Mouse (Mus musculus): ENCODE results near the gene Brca2.

GRCm38 (mm10) chr5:150485198-150485597 lies 37.2 kb upstream of the Brca2 start:
- TF ChIP-seq POLR2A (IDR thresholded peaks at IDR 0.05; ENCODE audit: low read depth, low read length) (no peak), CTCF (IDR thresholded peaks at IDR 0.05; ENCODE audit: borderline replicate concordance, insufficient read depth, low read length) (no peak)
